Mouse (Mus musculus): Measurements from ENCODE around the gene Aqp3.

The Aqp3 gene

DNA sequence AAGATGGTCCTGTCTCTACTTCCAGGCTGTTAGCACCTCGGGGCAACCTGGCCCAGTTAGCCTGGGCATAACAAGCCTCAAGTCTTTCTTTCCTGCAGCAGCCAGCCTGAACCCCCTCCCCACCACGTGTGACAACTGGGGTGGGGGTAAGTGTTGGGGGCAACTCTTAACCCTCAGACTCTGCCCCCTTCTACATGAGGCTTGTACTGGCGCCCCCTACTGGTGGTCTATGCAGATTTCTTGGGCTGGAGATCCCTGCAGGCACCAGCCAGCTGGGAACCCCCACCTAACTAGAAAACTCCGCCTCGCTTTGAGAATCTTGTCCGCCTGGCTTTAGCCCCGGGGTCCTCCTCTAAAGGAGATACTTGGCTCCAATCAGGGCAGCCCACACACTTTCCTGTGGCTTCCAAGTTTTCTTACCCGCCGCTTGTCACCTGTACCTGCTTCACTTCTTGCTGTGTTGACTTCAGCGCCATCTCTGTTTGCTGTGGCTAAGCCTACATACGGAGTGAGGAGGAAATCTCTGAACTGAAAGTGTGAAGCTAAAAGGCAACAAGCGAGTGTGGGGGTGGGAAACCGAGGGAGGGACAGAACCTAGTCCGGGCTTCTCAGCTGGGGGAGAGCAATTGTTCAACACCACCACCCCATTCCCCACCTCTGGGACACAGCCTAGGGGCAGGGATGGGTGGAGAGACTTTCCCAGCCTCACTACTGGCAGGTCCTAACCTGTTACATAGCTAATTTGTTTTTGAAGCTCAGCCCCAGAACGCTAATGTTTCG is 33.9 kb downstream of the Aqp3 start:
- DNase-seq (ENCODE audit: low read depth, low spot score): no peak

DNA sequence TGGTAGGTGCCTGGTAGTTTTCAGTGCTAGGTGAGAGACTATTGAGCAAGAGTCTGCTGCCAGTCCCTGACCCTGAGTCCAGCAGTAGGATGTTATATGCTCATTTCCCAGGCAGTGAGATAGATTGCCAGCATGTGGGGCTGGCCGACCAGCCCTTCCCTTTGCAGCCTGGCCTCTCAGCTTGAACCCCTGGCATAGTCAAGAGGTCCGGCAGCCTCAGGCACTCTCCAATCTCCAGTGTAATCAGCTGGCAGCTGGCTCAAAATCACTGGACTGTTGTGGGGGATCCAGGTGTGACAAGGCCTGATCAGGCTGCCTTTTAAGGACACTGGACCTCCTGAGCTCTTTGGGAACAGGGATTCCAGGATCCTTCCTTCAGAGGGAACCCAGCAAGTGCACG is 34.6 kb downstream of the Aqp3 start:
- no peak for DNase-seq (ENCODE audit: low read depth, low spot score)

DNA sequence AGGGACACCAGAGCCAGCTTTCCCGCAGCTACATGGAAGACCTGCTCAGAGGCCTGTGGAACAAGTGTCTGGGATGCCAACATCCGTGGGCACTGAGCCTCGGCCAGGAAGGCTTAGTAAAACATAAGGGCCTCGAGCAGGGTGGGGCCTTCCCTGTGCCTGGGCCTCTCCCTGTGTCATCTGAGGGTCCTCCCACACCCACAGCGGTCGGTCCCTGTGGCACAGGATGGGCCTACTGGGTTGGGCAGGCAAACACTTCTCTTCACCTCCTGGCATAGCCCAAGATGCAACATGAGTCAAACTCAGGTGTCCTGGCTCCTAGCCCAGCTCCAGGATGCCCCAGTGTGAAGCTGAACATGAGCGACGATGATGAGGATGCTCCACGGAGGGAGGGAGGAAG is 40.6 kb downstream of the Aqp3 start:
- DNase-seq (ENCODE audit: low read depth, low spot score): no peak

DNA sequence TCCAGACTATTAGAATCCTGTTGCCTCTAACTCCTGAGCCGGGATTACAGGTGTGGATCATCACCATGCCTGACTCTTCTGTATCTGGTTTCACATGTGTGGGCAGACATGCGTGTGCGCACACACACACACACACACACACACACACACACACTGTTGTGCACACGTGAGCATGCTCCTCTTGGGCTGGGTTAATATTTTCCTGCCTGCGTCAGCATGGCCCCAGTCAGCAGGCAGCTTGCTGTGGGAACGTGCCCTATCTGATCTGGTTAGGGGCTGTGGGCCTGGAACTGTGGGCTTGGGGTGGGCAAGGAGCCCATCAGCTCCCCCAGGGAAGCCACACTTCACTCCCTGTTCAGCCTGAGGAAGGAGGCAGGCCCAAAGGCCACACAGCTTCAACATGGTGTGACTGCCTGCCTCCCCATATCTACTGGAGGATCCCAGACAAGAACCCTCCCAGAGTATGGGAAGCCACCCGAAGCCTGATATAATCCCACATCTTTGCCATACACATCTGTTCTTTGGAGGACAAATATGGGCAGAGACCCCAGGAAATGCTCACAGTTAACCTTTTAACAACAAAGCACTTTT is 41.1 kb downstream of the Aqp3 start:
- no peak for DNase-seq (ENCODE audit: low read depth, low spot score)

DNA sequence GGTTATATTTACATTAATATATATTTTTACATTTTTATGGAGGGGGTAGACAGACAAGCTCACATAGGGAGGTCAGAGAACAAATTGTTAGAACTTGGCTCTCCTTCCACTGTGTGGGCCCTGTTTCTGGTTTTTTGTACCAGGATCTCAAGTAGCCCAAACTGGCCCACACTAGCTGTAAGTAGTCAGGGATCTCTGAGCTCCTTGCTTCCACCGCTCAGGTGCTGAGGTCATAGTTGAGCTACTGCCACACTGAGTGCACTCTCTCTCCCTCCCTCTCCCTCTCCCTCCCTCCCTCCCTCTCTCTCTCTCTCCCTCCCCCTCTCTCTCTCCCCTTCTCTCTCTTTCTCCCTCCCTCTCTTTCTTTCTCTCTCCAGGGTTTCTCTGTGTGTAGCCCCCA is 41.7 kb downstream of the Aqp3 start:
- no peak for DNase-seq (ENCODE audit: low read depth, low spot score)

DNA sequence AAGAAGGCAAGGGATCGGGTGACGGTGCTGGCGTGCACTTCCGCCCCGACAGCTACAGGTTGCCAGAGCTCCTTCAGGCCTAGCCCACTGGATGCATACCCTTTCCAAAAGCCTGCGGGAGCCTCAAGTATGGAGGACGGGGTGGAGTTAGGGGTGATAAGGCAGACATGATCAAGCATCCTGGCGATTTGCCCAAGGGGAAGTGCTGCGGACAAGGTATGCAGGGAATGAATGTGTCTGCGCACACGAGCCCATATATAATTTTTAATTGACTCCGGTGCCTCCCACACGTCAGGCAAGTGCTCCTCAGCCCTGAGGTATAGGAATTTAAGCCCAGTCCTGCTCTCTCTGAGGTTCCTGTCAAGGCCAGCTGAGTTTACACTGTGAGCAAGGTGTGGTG is 42.9 kb downstream of the Aqp3 start:
- DNase-seq (ENCODE audit: low read depth, low spot score): no peak

DNA sequence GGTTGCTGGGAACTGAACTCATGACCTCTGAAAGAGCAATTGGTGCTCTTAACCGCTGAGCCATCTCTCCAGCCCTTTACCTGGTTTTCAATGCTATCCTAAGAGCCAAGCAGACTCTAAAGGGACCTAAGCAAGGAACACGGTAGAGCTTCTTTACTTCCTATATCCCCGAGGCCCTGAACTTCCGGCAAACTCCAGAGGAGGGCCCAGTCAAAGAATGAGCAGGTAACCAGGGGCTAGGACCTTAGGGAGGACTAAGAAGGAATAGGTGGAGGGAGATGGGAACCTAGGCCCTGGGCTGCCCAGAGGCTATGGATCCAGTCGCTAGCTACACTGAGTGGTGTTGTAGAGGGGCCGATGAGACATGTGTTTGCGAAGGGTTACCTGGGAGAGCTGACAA is 46.2 kb downstream of the Aqp3 start:
- DNase-seq (ENCODE audit: low read depth, low spot score): no peak

DNA sequence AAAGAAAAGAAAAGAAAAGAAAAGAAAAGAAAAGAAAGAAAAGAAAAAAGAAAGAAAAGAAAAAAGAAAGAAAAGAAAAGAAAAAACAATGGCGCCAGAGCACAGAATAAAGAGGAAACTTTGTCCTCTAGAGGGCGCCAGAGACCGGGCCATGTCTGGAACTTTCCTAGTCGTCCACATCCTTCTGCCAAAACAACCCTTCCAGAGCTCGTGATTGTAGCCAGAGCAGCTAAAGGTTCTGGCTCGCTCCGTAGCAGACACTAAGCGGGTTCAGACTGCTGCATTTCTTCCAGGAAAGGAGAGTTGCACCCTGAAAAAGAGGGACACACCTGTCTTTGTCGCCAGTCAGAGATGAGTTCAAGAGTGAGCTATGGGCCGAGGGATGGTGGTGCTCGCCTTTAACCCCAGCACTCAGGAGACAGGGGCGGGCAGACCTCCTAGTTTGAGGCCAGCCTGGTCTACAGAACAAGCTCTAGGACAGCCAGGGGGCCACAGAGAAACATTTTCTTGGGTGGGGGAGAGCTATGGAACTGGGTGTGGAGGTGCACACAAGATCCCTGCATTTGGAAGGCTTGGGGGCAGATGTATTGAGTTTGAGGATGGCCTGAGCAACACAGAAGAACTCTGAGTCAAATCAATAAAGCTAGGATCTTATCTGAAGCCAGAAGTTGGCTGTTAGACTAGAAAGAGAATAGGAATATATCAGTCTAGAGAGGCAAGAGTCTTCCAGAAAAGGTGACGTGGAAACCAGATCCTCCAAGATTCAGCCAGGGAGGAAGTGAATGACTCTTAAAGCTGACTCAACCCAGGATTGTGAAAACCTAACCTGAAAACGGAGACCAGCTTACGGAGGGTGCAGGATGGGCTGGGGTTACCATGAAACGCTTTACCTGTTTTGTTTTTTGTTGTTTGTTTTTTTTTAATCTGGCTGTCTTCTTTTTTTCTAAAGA is 47.0 kb downstream of the Aqp3 start:
- DNase-seq (ENCODE audit: low read depth, low spot score): peak; percentile 83

DNA sequence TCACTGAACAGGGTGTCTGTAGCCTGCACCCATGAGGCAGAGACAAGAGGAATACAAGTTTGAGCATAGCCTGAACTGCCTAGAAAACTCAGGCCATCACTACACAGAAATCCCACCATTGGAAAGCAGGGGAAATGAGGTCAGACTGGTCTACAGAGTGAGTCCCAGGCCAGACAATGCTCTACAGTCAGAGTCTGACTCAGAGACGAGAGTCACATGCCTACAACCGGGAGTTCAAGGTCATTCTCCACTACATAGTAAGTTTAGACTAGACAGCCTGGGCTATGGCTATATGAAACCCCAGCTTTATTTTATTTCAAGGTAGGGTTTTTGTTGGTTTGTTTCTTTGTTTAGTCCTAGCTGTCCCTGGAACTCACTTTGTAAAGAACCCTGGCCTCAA is 49.1 kb downstream of the Aqp3 start:
- DNase-seq (ENCODE audit: low read depth, low spot score): no peak

DNA sequence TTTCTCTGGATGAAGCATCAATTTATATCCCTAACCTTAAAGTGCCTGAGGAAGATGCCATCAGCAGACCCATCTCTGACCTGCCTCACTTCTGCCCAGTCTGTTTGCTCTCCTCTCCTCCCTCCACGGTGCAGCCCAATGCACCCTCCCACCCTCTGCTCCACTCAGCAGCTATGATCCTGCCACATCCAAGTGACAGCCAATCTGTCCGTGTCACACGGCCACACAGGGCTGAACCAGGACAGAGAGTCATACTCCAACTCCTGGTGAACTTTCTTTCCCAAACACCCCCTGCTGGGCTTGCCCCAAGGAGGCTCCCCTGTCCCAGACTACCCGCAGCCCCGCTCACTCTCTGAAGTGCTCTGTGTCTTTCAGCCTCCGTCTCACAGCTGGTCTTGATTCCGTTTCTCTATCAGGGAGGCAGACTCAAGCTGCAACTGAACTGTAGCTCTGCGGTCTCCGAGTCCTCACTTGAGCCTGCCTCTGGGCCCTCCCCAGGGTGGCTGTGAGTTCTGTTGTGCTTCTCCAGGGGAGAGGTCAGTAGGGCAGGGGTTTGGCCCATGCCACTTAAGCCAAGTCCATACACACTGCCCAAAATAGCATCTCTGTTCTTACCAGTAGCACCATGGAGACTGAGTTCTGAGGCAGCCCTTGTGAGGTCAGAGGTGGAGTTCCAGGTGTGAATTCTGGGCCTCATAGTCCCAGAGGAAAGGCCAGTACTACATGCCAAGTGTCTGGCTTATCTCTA is 50.3 kb downstream of the Aqp3 start, which contains the start of gene Aqp7:
TSS of gene Aqp7 (minus strand) at position 616 of the 748 bp plus-strand sequence.
- DNase-seq (ENCODE audit: low read depth, low spot score): no peak

DNA sequence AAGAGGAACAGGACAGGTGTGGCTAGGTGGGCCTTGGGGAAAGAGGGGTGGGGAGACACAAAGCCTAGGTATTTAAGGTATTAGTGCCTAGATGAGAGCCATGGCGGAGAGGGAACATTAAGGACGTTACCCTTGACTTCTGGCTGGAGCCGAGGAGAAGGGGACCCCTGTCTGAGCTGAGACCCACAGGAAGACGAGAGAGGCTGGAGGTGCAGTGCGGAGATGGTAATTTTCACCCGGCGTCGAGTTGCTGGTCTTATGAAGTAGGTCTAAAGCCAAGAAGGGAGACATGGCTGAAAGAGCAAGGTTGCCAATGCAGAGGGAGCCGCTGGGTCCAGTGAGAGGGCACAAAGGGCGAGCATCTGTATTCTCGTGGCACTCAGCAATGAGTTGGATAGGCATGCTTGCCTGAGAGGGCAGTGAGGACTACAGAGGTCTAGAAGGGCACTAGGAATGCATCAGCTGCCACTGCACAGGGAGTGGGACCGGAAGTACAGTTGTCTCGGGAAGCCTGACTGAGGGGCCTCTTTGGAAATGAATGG is 51.7 kb downstream of the Aqp3 start:
- no peak for DNase-seq (ENCODE audit: low read depth, low spot score)

DNA sequence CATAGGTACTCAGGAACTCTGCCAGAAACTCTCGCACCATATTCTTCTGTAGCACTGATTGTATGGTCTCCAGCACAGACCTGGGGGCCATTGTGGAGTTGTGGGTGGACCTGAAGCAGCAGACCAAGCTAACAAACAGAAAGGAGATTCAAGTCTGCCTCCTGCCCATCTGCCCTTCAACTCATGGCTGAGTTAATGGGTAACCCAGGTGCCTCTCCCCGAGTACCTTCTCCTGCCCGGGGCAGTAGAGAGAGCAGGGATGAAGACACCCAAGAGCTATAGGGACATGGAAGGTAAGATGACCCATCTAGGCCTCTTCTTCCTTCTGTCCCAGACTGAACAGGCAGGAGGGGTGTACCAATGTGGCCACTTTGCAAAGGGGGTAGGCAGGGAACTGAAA is 52.7 kb downstream of the Aqp3 start:
- DNase-seq (ENCODE audit: low read depth, low spot score): no peak

DNA sequence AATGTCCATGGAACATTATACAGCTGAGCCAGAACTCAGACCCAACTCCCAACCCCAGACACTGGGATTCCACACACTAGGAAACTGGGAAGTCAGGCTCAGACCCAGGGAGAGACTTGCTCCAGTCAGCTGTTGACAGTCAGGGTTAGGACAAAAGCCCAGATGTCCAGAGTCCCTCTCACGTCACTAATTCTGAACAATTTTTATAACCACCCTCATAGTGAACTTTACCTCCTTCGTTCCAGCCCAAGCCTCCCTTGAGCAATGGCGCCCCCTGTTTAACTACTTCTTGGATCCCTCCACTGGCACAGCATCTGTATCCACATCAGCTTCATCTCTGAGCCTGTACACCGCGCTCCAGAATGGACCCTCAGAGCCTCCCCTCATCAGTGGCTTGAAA is 54.0 kb downstream of the Aqp3 start:
- no peak for DNase-seq (ENCODE audit: low read depth, low spot score)

DNA sequence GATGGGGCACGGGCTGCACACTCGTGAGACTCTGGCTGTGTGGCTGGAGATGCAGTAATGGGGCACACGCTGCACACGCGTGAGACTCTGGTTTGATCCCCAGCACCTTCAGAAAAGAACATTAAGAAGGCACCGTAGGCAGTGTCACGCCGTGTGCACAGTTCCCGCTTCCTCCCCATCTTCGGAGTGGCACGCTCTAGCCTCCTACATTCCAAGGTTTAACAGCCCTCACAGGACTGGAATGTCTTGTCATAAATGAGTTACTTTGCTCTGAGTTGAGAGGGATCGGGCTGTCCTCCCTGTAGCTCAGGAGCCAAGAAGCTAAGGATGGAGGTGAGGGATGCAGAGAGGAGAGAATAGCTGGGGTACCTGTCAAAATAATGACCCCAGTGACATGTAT is 55.1 kb downstream of the Aqp3 start:
- no peak for DNase-seq (ENCODE audit: low read depth, low spot score)
